Mouse (Mus musculus): ENCODE measurements around the gene Slc27a5. TPM values are rescaled to one million over a fixed set of nuclear protein-coding genes. Genes with fewer than 3 reads are reported as not detected.

The Slc27a5 gene
- polyA plus RNA-seq, 1 experiment, result 0.69 TPM

DNA sequence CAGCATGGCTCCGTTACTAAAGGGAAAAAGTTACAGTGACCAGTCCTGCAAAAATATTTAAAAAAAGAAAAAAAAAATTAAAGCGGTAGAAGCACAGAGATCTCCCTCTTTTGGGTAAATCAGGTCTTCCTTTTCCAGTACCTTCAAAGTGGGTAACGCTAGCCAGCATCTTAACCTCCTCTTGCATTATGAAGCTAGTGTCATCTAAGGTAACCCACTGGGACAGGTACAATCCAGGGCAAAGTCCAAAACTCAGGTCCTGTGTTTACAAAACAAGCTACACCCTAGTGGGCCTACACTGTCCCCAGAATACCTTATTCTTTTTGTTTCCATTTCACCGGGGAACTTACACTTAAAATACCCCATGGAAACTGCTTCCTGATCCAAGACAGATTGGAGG lies 15.7 kb upstream of the Slc27a5 start:
- Histone ChIP-seq H3K36me3 (ENCODE audit: control insufficient read depth, insufficient read depth, low read length) (no peaks in the 10 kb centered on the region), H3K4me1 (ENCODE audit: control insufficient read depth, insufficient read depth, low read length) (peaks cover 4% of the 10 kb centered on the region; the same call in 1 of the 2 replicates), H3K4me3 (ENCODE audit: insufficient read depth, low read depth, low read length) (no peak overlapping the region), H3K27me3 (replicated peaks; ENCODE audit: control insufficient read depth, insufficient read depth, low read length) (no peaks in the 10 kb centered on the region), H3K27ac (ENCODE audit: insufficient read depth, low read depth, low read length) (no peak overlapping the region)
- TF ChIP-seq CTCF (conservative IDR thresholded peaks at IDR 0.05; ENCODE audit: insufficient read depth, insufficient read length, low read depth, low read length), result no peak
- TF ChIP-seq POLR2A (IDR thresholded peaks at IDR 0.05; ENCODE audit: low read depth, low read length), result no peak
- no peak for DNase-seq
- 64% methylated on average over 4 of the region's 4 CpGs for WGBS

DNA sequence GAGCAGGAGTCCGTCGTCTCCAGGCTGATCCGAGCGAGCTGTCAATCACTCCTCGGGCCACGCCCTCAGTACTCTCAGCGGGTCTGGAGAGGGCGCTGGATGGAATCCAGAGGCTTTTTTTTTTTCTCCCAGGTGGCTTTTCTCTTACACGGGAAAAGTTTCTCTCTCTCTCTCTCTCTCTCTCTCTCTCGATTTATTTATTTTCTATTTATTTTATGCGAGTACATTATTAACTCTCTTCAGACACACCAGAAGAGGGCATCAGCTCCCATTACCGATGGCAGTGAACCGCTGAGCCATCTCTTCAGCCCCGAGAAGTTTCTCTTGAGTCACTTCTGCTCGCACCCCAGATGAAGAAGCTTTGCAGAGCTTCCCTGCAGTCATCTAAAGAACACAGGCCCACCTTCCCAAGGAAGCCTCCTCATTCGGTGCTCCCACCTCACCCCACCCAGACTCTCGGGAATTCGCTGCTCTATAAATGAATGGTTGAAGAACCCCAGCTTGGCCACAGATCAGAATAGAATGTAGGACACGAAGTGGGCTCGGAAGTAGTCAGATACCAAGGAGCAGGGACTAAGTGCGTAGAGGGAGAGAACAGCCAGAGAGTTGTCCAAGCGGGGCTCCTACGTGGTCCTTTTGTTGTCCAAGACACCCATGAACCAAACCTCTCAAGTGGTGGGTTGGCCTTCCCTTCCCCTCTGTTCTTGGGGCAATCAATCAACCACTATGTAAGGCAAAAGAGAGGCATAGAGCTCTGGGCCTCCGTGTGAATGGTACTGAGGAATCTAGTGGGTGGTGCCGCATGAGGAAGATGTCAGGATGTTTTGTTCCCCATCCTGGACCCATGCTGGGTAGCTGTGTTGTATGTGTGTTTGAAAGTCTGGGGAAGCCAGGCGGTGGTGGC lies 12.3 kb upstream of the Slc27a5 start, which contains the start of gene Zbtb45:
Zbtb45 (minus strand) TSS at position 30 of the 904 bp plus-strand sequence.
- peak within 1 kb of the TSS; percentile 78 for H3K4me3 ChIP-seq (ENCODE audit: insufficient read depth, low read depth, low read length)
- WGBS, result 13% methylated on average over 26 of the region's 26 CpGs
- H3K36me3 ChIP-seq (ENCODE audit: control insufficient read depth, insufficient read depth, low read length), result no peaks in the 10 kb centered on the region
- no peaks in the 10 kb centered on the region for H3K27me3 ChIP-seq (replicated peaks; ENCODE audit: control insufficient read depth, insufficient read depth, low read length)
- no peak for DNase-seq
- TF ChIP-seq POLR2A (IDR thresholded peaks at IDR 0.05; ENCODE audit: low read depth, low read length), result no peak
- peak within 1 kb of the TSS; percentile 81 for H3K27ac ChIP-seq (ENCODE audit: insufficient read depth, low read depth, low read length)
- H3K4me1 ChIP-seq (ENCODE audit: control insufficient read depth, insufficient read depth, low read length), result peaks cover 4% of the 10 kb centered on the region; the same call in 1 of the 2 replicates

DNA sequence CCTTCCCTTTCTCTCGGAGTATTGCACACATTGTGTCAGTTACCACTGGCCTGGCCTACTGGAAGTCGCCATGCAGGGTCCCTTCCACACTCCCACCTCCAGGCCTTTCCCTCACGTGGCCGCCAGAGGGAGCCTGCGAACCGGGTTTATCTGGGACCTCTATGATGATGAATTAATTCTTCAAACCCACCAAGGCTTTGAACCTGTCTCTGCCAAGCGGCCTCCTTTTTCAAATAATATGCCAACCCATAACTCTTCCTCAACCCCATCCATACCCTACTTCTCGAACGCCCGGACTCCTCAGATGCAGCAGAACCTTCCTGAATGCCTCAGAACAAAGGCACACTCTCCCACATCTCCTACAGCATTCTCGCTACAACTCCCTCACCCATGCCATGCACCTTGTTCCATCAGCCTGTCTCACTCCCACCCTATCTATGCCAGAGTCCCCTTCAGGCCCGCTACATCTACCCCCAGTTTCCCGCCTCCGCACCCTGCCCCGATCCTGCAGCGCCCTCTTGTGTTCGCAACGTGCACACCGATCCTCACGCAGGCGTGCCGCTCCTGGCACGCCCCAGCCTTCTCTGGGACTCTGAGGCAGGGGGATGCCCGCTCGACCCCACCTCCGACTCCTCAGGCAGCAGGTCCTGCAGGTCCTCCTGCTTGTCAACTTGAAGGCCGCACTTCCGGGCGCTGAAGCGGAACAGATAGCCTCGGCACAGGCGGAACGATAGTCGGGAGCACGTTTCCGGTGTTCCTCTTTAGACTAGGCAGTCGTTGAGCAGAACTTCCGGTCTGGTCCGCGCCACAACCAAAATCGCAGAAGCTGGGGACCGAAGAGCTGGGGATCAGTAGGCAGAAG lies 11.4 kb upstream of the Slc27a5 start:
- Histone ChIP-seq H3K36me3 (ENCODE audit: control insufficient read depth, insufficient read depth, low read length) (no peaks in the 10 kb centered on the region), H3K27me3 (replicated peaks; ENCODE audit: control insufficient read depth, insufficient read depth, low read length) (no peaks in the 10 kb centered on the region), H3K4me3 (ENCODE audit: insufficient read depth, low read depth, low read length) (peak overlapping the region; percentile 78), H3K4me1 (ENCODE audit: control insufficient read depth, insufficient read depth, low read length) (peaks cover 4% of the 10 kb centered on the region; the same call in 1 of the 2 replicates), H3K27ac (ENCODE audit: insufficient read depth, low read depth, low read length) (peak overlapping the region; percentile 81)
- TF ChIP-seq CTCF (conservative IDR thresholded peaks at IDR 0.05; ENCODE audit: insufficient read depth, insufficient read length, low read depth, low read length) (peak; percentile 72), POLR2A (IDR thresholded peaks at IDR 0.05; ENCODE audit: low read depth, low read length) (peak; percentile 57)
- DNase-seq, result peak; percentile 96
- WGBS, result under 1% methylated on average over 42 of the region's 42 CpGs

DNA sequence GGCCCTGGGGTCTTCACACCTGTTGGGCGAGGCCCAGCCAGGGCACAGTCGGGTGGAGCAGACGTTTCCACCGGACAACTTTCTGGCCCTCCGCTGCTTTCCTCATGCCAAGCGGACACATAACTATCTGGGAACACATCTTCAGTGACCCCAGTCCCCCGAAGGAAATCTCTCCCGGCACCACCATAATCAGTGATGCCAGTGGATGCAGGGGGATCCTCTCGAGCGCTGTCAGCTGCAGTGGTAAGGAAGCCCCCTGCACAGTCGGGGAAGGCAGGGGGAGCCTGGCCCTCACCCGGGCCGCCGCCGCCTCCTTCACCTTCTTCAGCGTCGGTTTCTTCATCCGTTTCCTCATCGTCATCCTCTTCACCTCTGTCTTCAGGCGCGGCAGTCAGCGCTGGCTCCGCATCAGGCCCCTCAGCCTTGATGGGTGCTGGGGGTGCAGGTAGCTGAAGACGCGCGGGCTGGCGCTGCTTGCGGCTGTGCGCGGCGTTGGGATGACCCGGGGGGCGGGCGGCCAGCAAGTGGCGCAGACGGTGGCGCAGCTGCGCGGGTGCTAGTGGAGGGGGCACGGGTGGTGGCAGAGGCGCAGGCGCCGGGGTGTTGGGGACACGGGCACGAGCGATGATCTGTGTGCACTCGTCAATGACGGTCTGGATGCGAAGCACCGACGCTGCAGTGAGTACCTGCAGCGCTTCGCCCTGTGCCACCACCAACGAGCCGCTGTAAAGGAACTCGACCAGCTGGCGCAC lies 9.5 kb upstream of the Slc27a5 start:
- 72% methylated on average over 57 of the region's 57 CpGs for WGBS
- Histone ChIP-seq H3K27me3 (replicated peaks; ENCODE audit: control insufficient read depth, insufficient read depth, low read length) (no peaks in the 10 kb centered on the region), H3K4me3 (ENCODE audit: insufficient read depth, low read depth, low read length) (no peak overlapping the region), H3K27ac (ENCODE audit: insufficient read depth, low read depth, low read length) (no peak overlapping the region), H3K36me3 (ENCODE audit: control insufficient read depth, insufficient read depth, low read length) (no peaks in the 10 kb centered on the region), H3K4me1 (ENCODE audit: control insufficient read depth, insufficient read depth, low read length) (peaks cover 4% of the 10 kb centered on the region; the same call in 1 of the 2 replicates)
- no peak for TF ChIP-seq CTCF (conservative IDR thresholded peaks at IDR 0.05; ENCODE audit: insufficient read depth, insufficient read length, low read depth, low read length)
- DNase-seq, result no peak

DNA sequence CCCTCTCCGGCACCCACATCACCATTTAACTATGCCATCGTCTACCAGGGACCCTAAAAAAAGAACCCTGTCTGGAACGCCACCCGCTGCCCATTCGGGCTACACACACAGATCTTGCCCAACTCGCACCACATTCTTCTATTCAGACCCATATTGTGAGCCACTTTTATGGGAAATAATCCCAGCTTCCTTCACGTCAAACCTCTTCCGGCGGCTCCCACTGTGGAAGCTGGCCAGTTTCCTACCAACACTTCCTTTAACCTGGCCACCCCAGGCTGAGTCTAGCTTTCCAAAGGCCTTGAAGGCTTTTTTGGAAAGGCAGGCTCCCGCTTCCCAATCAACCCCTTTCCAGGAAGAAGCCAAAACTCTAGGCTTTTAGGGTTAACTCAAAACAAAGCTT lies 8.5 kb upstream of the Slc27a5 start:
- Histone ChIP-seq H3K36me3 (ENCODE audit: control insufficient read depth, insufficient read depth, low read length) (no peaks in the 10 kb centered on the region), H3K4me3 (ENCODE audit: insufficient read depth, low read depth, low read length) (no peak overlapping the region), H3K27me3 (replicated peaks; ENCODE audit: control insufficient read depth, insufficient read depth, low read length) (no peaks in the 10 kb centered on the region), H3K27ac (ENCODE audit: insufficient read depth, low read depth, low read length) (peak overlapping the region; percentile 52), H3K4me1 (ENCODE audit: control insufficient read depth, insufficient read depth, low read length) (peaks cover 4% of the 10 kb centered on the region; the same call in 1 of the 2 replicates)
- WGBS, result 70% methylated on average over 10 of the region's 10 CpGs
- DNase-seq, result peak; percentile 43
- no peak for TF ChIP-seq POLR2A (IDR thresholded peaks at IDR 0.05; ENCODE audit: low read depth, low read length)
- no peak for TF ChIP-seq CTCF (conservative IDR thresholded peaks at IDR 0.05; ENCODE audit: insufficient read depth, insufficient read length, low read depth, low read length)

DNA sequence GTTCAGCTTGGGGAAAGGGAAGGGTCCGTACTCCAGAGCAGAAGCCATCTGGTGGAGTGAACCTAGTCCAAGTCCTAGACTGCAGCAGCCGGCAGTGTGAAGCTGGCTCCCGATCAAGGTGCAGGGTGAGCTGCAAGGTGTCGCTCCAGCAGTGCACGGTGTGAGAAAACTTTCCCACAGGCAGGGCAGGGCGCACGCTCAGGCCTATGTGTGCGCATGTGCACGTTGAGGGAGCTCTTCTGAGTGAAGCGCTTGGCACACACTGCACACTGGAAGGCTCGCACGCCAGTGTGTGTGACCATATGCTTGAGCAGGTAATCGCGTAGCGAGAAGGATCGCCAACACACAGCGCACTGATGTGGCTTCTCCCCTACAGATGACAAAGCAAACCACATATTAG lies 8.0 kb upstream of the Slc27a5 start:
- no peak for DNase-seq
- Histone ChIP-seq H3K27me3 (replicated peaks; ENCODE audit: control insufficient read depth, insufficient read depth, low read length) (no peaks in the 10 kb centered on the region), H3K4me1 (ENCODE audit: control insufficient read depth, insufficient read depth, low read length) (peaks cover 4% of the 10 kb centered on the region; the same call in 1 of the 2 replicates), H3K27ac (ENCODE audit: insufficient read depth, low read depth, low read length) (no peak overlapping the region), H3K4me3 (ENCODE audit: insufficient read depth, low read depth, low read length) (no peak overlapping the region), H3K36me3 (ENCODE audit: control insufficient read depth, insufficient read depth, low read length) (no peaks in the 10 kb centered on the region)
- TF ChIP-seq CTCF (conservative IDR thresholded peaks at IDR 0.05; ENCODE audit: insufficient read depth, insufficient read length, low read depth, low read length) (no peak), POLR2A (IDR thresholded peaks at IDR 0.05; ENCODE audit: low read depth, low read length) (no peak)
- 89% methylated on average over 17 of the region's 17 CpGs for WGBS
